10 mouse cellular contexts compared by ENCODE assay signal in genomic region chr15:80071951-80072437, GRCm38 (mm10). TPM values are rescaled to one million over a fixed set of nuclear protein-coding genes. Genes with fewer than 3 reads are reported as not detected.
DNase-seq lines count a peak whose midpoint lies in the region; ATAC-seq and TF ChIP-seq lines count a peak whose summit lies in the region.
"Had no signal": no experiment of that assay in that cellular context is flagged by ENCODE, and none has a peak within 500 bp of the region (broad histone marks: within the 10 kb centered on the region; RNA-seq: fewer than 3 reads in every experiment).

No protein-coding gene starts in this region.

- no peaks in the 10 kb centered on the region for H3K9me3 ChIP-seq in lung, postnatal 0 days (ENCODE audit: low read length)
- H3K9me3 ChIP-seq in embryonic facial prominence, embryonic 14.5 days (ENCODE audit: control insufficient read depth, low read length) = no peaks in the 10 kb centered on the region
- no peaks in the 10 kb centered on the region for H3K9me3 ChIP-seq in liver, postnatal 0 days (ENCODE audit: low read length)
- H3K9me3 ChIP-seq in midbrain, embryonic 14.5 days (ENCODE audit: control insufficient read depth, low read length) = no peaks in the 10 kb centered on the region
- no peaks in the 10 kb centered on the region for H3K9me3 ChIP-seq in forebrain, embryonic 16.5 days (ENCODE audit: control insufficient read depth, low read length)
- H3K9me3 ChIP-seq: limb, embryonic 13.5 days had no signal

- intact Hi-C loops in gastrocnemius, postnatal 14 days (cut with DNase I; ENCODE audit: low total_unique reads) = no loop called here

- no peak for TF ChIP-seq CTCF in lung, postnatal 0 days (IDR thresholded peaks at IDR 0.05)
- no peak for TF ChIP-seq CTCF in lung, adult 2 months (IDR thresholded peaks at IDR 0.05; ENCODE audit: insufficient read depth, low read length)
- TF ChIP-seq CTCF in liver, postnatal 0 days (IDR thresholded peaks at IDR 0.05; ENCODE audit: low read depth) = no peak

- no peak for TF ChIP-seq EP300 in lung, postnatal 0 days (IDR thresholded peaks at IDR 0.05)
- TF ChIP-seq EP300 in liver, postnatal 0 days (IDR thresholded peaks at IDR 0.05; ENCODE audit: low read depth) = no peak

- no peak overlapping the region for H3K4me2 ChIP-seq in lung, postnatal 0 days (replicated peaks; ENCODE audit: low read depth, low read length)
- H3K4me2 ChIP-seq in embryonic facial prominence, embryonic 14.5 days (ENCODE audit: low read depth, low read length) = no peak overlapping the region
- no peak overlapping the region for H3K4me2 ChIP-seq in liver, postnatal 0 days (ENCODE audit: low read depth, low read length)
- no peak overlapping the region for H3K4me2 ChIP-seq in midbrain, embryonic 14.5 days (ENCODE audit: low read length)
- no peak overlapping the region for H3K4me2 ChIP-seq in forebrain, embryonic 16.5 days (ENCODE audit: low read length)
- H3K4me2 ChIP-seq: limb, embryonic 13.5 days had no signal

- peak; percentile 56 for DNase-seq in gastrocnemius, postnatal 14 days
- DNase-seq in gastrocnemius, adult 18-20 months (ENCODE audit: low spot score) = no peak
- DNase-seq in lung, postnatal 0 days (ENCODE audit: low spot score) = no peak
- no peak for DNase-seq in lung, adult 2 months
- no peak for DNase-seq in embryonic facial prominence, embryonic 14.5 days (ENCODE audit: low spot score)
- DNase-seq in liver, postnatal 0 days = peak; percentile 42
- DNase-seq in midbrain, embryonic 14.5 days = no peak
- DNase-seq: cerebellum, adult 18-20 months had no signal

- no peaks in the 10 kb centered on the region for H3K4me1 ChIP-seq in lung, postnatal 0 days (ENCODE audit: insufficient read depth, low read depth, low read length)
- peaks cover 3% of the 10 kb centered on the region for H3K4me1 ChIP-seq in lung, adult 2 months (ENCODE audit: control insufficient read depth, insufficient read depth, low read length)
- H3K4me1 ChIP-seq in embryonic facial prominence, embryonic 14.5 days (ENCODE audit: control insufficient read depth, insufficient read depth, low read length) = no peaks in the 10 kb centered on the region
- peaks cover 3% of the 10 kb centered on the region; the same call in 1 of the 2 replicates for H3K4me1 ChIP-seq in liver, postnatal 0 days (ENCODE audit: insufficient read depth)
- no peaks in the 10 kb centered on the region for H3K4me1 ChIP-seq in midbrain, embryonic 14.5 days (ENCODE audit: control insufficient read depth, insufficient read depth, low read length)
- no peaks in the 10 kb centered on the region for H3K4me1 ChIP-seq in forebrain, embryonic 16.5 days (replicated peaks; ENCODE audit: control insufficient read depth, insufficient read depth, low read length)

- H3K27me3 ChIP-seq in lung, postnatal 0 days (replicated peaks; ENCODE audit: insufficient read depth, low read length) = no peaks in the 10 kb centered on the region
- H3K27me3 ChIP-seq in embryonic facial prominence, embryonic 14.5 days (replicated peaks; ENCODE audit: control insufficient read depth, insufficient read depth, low read length) = no peaks in the 10 kb centered on the region
- H3K27me3 ChIP-seq in liver, postnatal 0 days (ENCODE audit: insufficient read depth, low read length) = 0 out of 2 replicates have a peak, but pooled peaks cover 2% of the 10 kb centered on the region
- H3K27me3 ChIP-seq in midbrain, embryonic 14.5 days (ENCODE audit: control insufficient read depth, insufficient read depth, low read length) = no peaks in the 10 kb centered on the region
- no peaks in the 10 kb centered on the region for H3K27me3 ChIP-seq in forebrain, embryonic 16.5 days (replicated peaks; ENCODE audit: control insufficient read depth, insufficient read depth, low read length)
- H3K27me3 ChIP-seq: limb, embryonic 13.5 days had no signal

- no peak overlapping the region for H3K9ac ChIP-seq in lung, postnatal 0 days (replicated peaks; ENCODE audit: low read depth)
- peak overlapping the region; percentile 15; the same call in 1 of the 2 replicates for H3K9ac ChIP-seq in embryonic facial prominence, embryonic 14.5 days (ENCODE audit: low read depth, low read length)
- H3K9ac ChIP-seq in liver, postnatal 0 days (replicated peaks) = no peak overlapping the region
- H3K9ac ChIP-seq in midbrain, embryonic 14.5 days (replicated peaks; ENCODE audit: low read length) = no peak overlapping the region
- no peak overlapping the region for H3K9ac ChIP-seq in forebrain, embryonic 16.5 days (replicated peaks; ENCODE audit: low read depth, low read length)
- H3K9ac ChIP-seq: limb, embryonic 13.5 days had no signal

- 36% methylated on average over 9 of the region's 9 CpGs for whole genome bisulfite sequencing in lung, postnatal 0 days
- WGBS in lung, adult 2 months = 29% methylated on average over 9 of the region's 9 CpGs
- WGBS in embryonic facial prominence, embryonic 14.5 days = 39% methylated on average over 9 of the region's 9 CpGs
- 21% methylated on average over 9 of the region's 9 CpGs for WGBS in liver, postnatal 0 days (ENCODE audit: insufficient replicate concordance)
- WGBS in midbrain, embryonic 14.5 days = 40% methylated on average over 9 of the region's 9 CpGs
- 43% methylated on average over 9 of the region's 9 CpGs for WGBS in forebrain, embryonic 16.5 days

- peak; percentile 17; the same call in 1 of the 2 replicates for ATAC-seq in lung, postnatal 0 days
- ATAC-seq in embryonic facial prominence, embryonic 14.5 days (ENCODE audit: low read depth) = no peak
- no peak for ATAC-seq in liver, postnatal 0 days
- no peak for ATAC-seq in midbrain, embryonic 14.5 days (ENCODE audit: low FRiP score, low TSS enrichment)
- no peak for ATAC-seq in forebrain, embryonic 16.5 days

- no peak overlapping the region for H3K27ac ChIP-seq in lung, postnatal 0 days (ENCODE audit: low read length)
- H3K27ac ChIP-seq in embryonic facial prominence, embryonic 14.5 days (replicated peaks; ENCODE audit: low read depth, low read length) = no peak overlapping the region
- H3K27ac ChIP-seq in liver, postnatal 0 days (ENCODE audit: low read depth) = no peak overlapping the region
- no peak overlapping the region for H3K27ac ChIP-seq in midbrain, embryonic 14.5 days (replicated peaks; ENCODE audit: low read depth, low read length)
- no peak overlapping the region for H3K27ac ChIP-seq in forebrain, embryonic 16.5 days (ENCODE audit: low read length)
- H3K27ac ChIP-seq: limb, embryonic 13.5 days had no signal

- peaks cover 2% of the 10 kb centered on the region; the same call in 1 of the 2 replicates for H3K36me3 ChIP-seq in lung, postnatal 0 days (ENCODE audit: insufficient read depth, low read length)
- H3K36me3 ChIP-seq in embryonic facial prominence, embryonic 14.5 days (ENCODE audit: control insufficient read depth, insufficient read depth, low read length) = peaks cover 6% of the 10 kb centered on the region
- peaks cover 2% of the 10 kb centered on the region for H3K36me3 ChIP-seq in liver, postnatal 0 days (replicated peaks; ENCODE audit: insufficient read depth, low read length)
- peaks cover 9% of the 10 kb centered on the region for H3K36me3 ChIP-seq in midbrain, embryonic 14.5 days (ENCODE audit: control insufficient read depth, insufficient read depth, low read length)
- H3K36me3 ChIP-seq in forebrain, embryonic 16.5 days (ENCODE audit: control insufficient read depth, insufficient read depth) = peaks cover 2% of the 10 kb centered on the region; the same call in 1 of the 2 replicates

- no peak for TF ChIP-seq POLR2A in lung, adult 2 months (IDR thresholded peaks at IDR 0.05; ENCODE audit: borderline replicate concordance, extremely low read depth, low read depth, low read length)

- no peak overlapping the region for H3K4me3 ChIP-seq in lung, postnatal 0 days (ENCODE audit: low read depth, low read length)
- no peak overlapping the region for H3K4me3 ChIP-seq in lung, adult 2 months (replicated peaks; ENCODE audit: extremely low read depth, low read depth, low read length)
- H3K4me3 ChIP-seq in embryonic facial prominence, embryonic 14.5 days (ENCODE audit: low read depth, low read length) = no peak overlapping the region
- H3K4me3 ChIP-seq in liver, postnatal 0 days (ENCODE audit: low read depth, low read length) = no peak overlapping the region
- H3K4me3 ChIP-seq in midbrain, embryonic 14.5 days (replicated peaks; ENCODE audit: low read depth, low read length) = no peak overlapping the region
- no peak overlapping the region for H3K4me3 ChIP-seq in forebrain, embryonic 16.5 days (replicated peaks; ENCODE audit: low read length)
- H3K4me3 ChIP-seq: limb, embryonic 13.5 days had no signal

RNA-seq across cellular contexts. Expression of gene Syngr1, which starts 19.1 kb away (rescaled TPM):
- 10 to 100 TPM; 16.6 to 20.1 TPM for total RNA-seq in gastrocnemius, postnatal 14 days (2021)
- 10 to 100 TPM; 54.8 to 60.6 TPM for total RNA-seq in gastrocnemius, adult 18-20 months (2021)
- polyA plus RNA-seq in lung, postnatal 0 days (2015; fragmentation: Nextera tagmentation; extraction: Ambion mirVana) = 34.4 and 35.3 TPM in 2 replicates
- polyA plus RNA-seq in lung, adult 2 months (2012; rRNA removed) = 44.1 and 50.9 TPM in 2 replicates
- 10.3 and 10.5 TPM in 2 replicates for polyA plus RNA-seq in embryonic facial prominence, embryonic 14.5 days (2014; fragmentation: Nextera tagmentation; extraction: Ambion mirVana)
- 10.3 and 10.4 TPM in 2 replicates for polyA plus RNA-seq in liver, postnatal 0 days (2015; fragmentation: Nextera tagmentation; extraction: Ambion mirVana)
- polyA plus RNA-seq in midbrain, embryonic 14.5 days (2014; fragmentation: Nextera tagmentation; extraction: Ambion mirVana) = 26.3 and 39.4 TPM in 2 replicates
- 49.5 and 58.4 TPM in 2 replicates for polyA plus RNA-seq in forebrain, embryonic 16.5 days (2015; fragmentation: Nextera tagmentation; extraction: Ambion mirVana)

RNA-seq across cellular contexts. Expression of gene Rpl3, which starts 19.7 kb away (rescaled TPM):
- 100 to 1,000 TPM; 129 to 167 TPM for total RNA-seq in gastrocnemius, postnatal 14 days (2021)
- 10 to 100 TPM; 37.2 to 48.3 TPM for total RNA-seq in gastrocnemius, adult 18-20 months (2021)
- 554 and 577 TPM in 2 replicates for polyA plus RNA-seq in lung, postnatal 0 days (2015; fragmentation: Nextera tagmentation; extraction: Ambion mirVana)
- 369 and 428 TPM in 2 replicates for polyA plus RNA-seq in lung, adult 2 months (2012; rRNA removed)
- polyA plus RNA-seq in embryonic facial prominence, embryonic 14.5 days (2014; fragmentation: Nextera tagmentation; extraction: Ambion mirVana) = 1,242 and 1,346 TPM in 2 replicates
- polyA plus RNA-seq in liver, postnatal 0 days (2015; fragmentation: Nextera tagmentation; extraction: Ambion mirVana) = 394 and 407 TPM in 2 replicates
- 681 and 724 TPM in 2 replicates for polyA plus RNA-seq in midbrain, embryonic 14.5 days (2014; fragmentation: Nextera tagmentation; extraction: Ambion mirVana)
- polyA plus RNA-seq in forebrain, embryonic 16.5 days (2015; fragmentation: Nextera tagmentation; extraction: Ambion mirVana) = 605 and 629 TPM in 2 replicates

RNA-seq across cellular contexts. Expression of gene Pdgfb, which starts 57.2 kb away (rescaled TPM):
- total RNA-seq in gastrocnemius, postnatal 14 days (2021) = 10 to 100 TPM; 25.2 to 38.5 TPM
- total RNA-seq in gastrocnemius, adult 18-20 months (2021) = 10 to 100 TPM; 12.9 to 22.1 TPM
- polyA plus RNA-seq in lung, postnatal 0 days (2015; fragmentation: Nextera tagmentation; extraction: Ambion mirVana) = 10.5 and 14.2 TPM in 2 replicates
- polyA plus RNA-seq in lung, adult 2 months (2012; rRNA removed) = 138 and 155 TPM in 2 replicates
- 6.1 and 6.7 TPM in 2 replicates for polyA plus RNA-seq in embryonic facial prominence, embryonic 14.5 days (2014; fragmentation: Nextera tagmentation; extraction: Ambion mirVana)
- 0.77 and 0.85 TPM in 2 replicates for polyA plus RNA-seq in liver, postnatal 0 days (2015; fragmentation: Nextera tagmentation; extraction: Ambion mirVana)
- polyA plus RNA-seq in midbrain, embryonic 14.5 days (2014; fragmentation: Nextera tagmentation; extraction: Ambion mirVana) = 4.7 and 5.1 TPM in 2 replicates
- polyA plus RNA-seq in forebrain, embryonic 16.5 days (2015; fragmentation: Nextera tagmentation; extraction: Ambion mirVana) = 3.4 and 3.6 TPM in 2 replicates

Comparison
In these comparisons a context has a peak if more than half of its experiments do, and no peak if none do; other contexts are left out.
1. DNase-seq: peak in gastrocnemius, postnatal 14 days (single experiment) and liver, postnatal 0 days (single experiment); none in gastrocnemius, adult 18-20 months (single experiment), lung, postnatal 0 days (single experiment), lung, adult 2 months (single experiment), embryonic facial prominence, embryonic 14.5 days (single experiment) and midbrain, embryonic 14.5 days (single experiment).